Mouse (Mus musculus) MEL (cell line): ENCODE data around the gene Xkr7. TPM values are rescaled to one million over a fixed set of nuclear protein-coding genes. Genes with fewer than 3 reads are reported as not detected.

Source experiments
- DNase-seq: peaks from one replicate; pipeline ENCODE4 v3.0.0; 2011; ENCODE audit warnings: low read depth, low spot score
- H3K27ac ChIP-seq: 2 replicates; pipeline ENCODE4 v1.5.1; 2012; ENCODE audit warnings: low read depth, mild to moderate bottlenecking, control low read depth, low read length, moderate library complexity; ENCODE audit not compliant: control insufficient read depth
- H3K27me3 ChIP-seq, 2 experiments: fragments of 150-350 bp in 1 of 2; sonication (generic) in 1 of 2; 2 replicates each; pipeline ENCODE4 v1.6.1; 2012; ENCODE audit warnings: low read length in 2 of 2, mild to moderate bottlenecking in 2 of 2, improper control_type of control experiment in 1 of 2, moderate library complexity in 1 of 2; ENCODE audit not compliant: insufficient read depth in 2 of 2, control insufficient read depth in 1 of 2
- H3K36me3 ChIP-seq, 2 experiments: 2 replicates each; pipeline ENCODE4 v1.6.1; 2012 to 2014; ENCODE audit warnings: low read length in 2 of 2, improper control_type of control experiment in 1 of 2, inconsistent platforms in 1 of 2, mild to moderate bottlenecking in 1 of 2; ENCODE audit not compliant: insufficient read depth in 2 of 2, control insufficient read depth in 1 of 2
- H3K4me1 ChIP-seq, 2 experiments: fragments of 150-350 bp in 1 of 2; sonication (generic) in 1 of 2; 2 replicates each; pipeline ENCODE4 v1.6.1; 2012; ENCODE audit warnings: low read length in 2 of 2, improper control_type of control experiment in 1 of 2, mild to moderate bottlenecking in 1 of 2; ENCODE audit not compliant: insufficient read depth in 2 of 2, control insufficient read depth in 1 of 2
- H3K4me3 ChIP-seq, 2 experiments: fragments of 150-350 bp in 1 of 2; sonication (generic) in 1 of 2; 2 replicates each; pipeline ENCODE4 v1.5.1; 2012; ENCODE audit warnings: low read depth in 2 of 2, low read length in 2 of 2, mild to moderate bottlenecking in 2 of 2, moderate library complexity in 2 of 2, control low read depth in 1 of 2, improper control_type of control experiment in 1 of 2; ENCODE audit not compliant: control insufficient read depth in 1 of 2, insufficient read depth in 1 of 2
- H3K79me2 ChIP-seq: 2 replicates; pipeline ENCODE4 v1.6.1; 2012; ENCODE audit warnings: mild to moderate bottlenecking, low read length, moderate library complexity; ENCODE audit not compliant: control insufficient read depth, poor library complexity, insufficient read depth
- H3K9ac ChIP-seq: 2 replicates; pipeline ENCODE4 v1.6.1; 2012; ENCODE audit warnings: low read depth, mild to moderate bottlenecking, control low read depth, low read length, moderate library complexity; ENCODE audit not compliant: control insufficient read depth, poor library complexity, severe bottlenecking
- H3K9me3 ChIP-seq: fragments of 150-350 bp; sonication (generic); replicated peaks from 2 replicates; pipeline ENCODE4 v1.6.1; 2012; ENCODE audit warnings: mild to moderate bottlenecking, low read length, improper control_type of control experiment, moderate library complexity; ENCODE audit not compliant: insufficient read depth
- BHLHE40 ChIP-seq: IDR thresholded peaks from 2 replicates; pipeline ENCODE4 v1.6.1; 2012; ENCODE audit warnings: low read depth, mild to moderate bottlenecking, inconsistent platforms, low read length, improper control_type of control experiment, borderline replicate concordance
- CHD2 ChIP-seq: IDR thresholded peaks from 2 replicates; pipeline ENCODE4 v1.6.1; 2011; ENCODE audit warnings: low read length, improper control_type of control experiment
- E2F4 ChIP-seq: IDR thresholded peaks from 2 replicates; pipeline ENCODE4 v1.6.1; 2011; ENCODE audit warnings: low read depth, low read length, improper control_type of control experiment, borderline replicate concordance
- ELF1 ChIP-seq: IDR thresholded peaks from 2 replicates; pipeline ENCODE4 v1.6.1; 2014; ENCODE audit warnings: low read depth, mild to moderate bottlenecking, inconsistent platforms, low read length, improper control_type of control experiment, moderate library complexity
- EP300 ChIP-seq, 2 experiments: IDR thresholded peaks; 2 replicates each; pipeline ENCODE4 v1.6.1; 2011; ENCODE audit warnings: improper control_type of control experiment in 2 of 2, low read length in 2 of 2, low read depth in 1 of 2, mild to moderate bottlenecking in 1 of 2
- ETS1 ChIP-seq: IDR thresholded peaks from 2 replicates; pipeline ENCODE4 v1.6.1; 2012; ENCODE audit warnings: low read depth, mild to moderate bottlenecking, inconsistent platforms, low read length, improper control_type of control experiment, moderate library complexity
- GATA1 ChIP-seq: IDR thresholded peaks from 2 replicates; pipeline ENCODE4 v1.6.1; 2011; ENCODE audit warnings: low read depth, low read length, improper control_type of control experiment
- KAT2A ChIP-seq: conservative IDR thresholded peaks from 2 replicates; pipeline ENCODE4 v1.6.1; 2012; ENCODE audit warnings: low read depth, low read length, improper control_type of control experiment, inconsistent platforms
- MAFK ChIP-seq: IDR thresholded peaks from 2 replicates; pipeline ENCODE4 v1.6.1; 2011; ENCODE audit warnings: low read depth, mild to moderate bottlenecking, low read length, improper control_type of control experiment, borderline replicate concordance
- MAX ChIP-seq: IDR thresholded peaks from 2 replicates; pipeline ENCODE4 v1.6.1; 2011; ENCODE audit warnings: low read length, improper control_type of control experiment
- MAZ ChIP-seq: IDR thresholded peaks from 2 replicates; pipeline ENCODE4 v1.6.1; 2012; ENCODE audit warnings: low read depth, mild to moderate bottlenecking, inconsistent platforms, low read length, improper control_type of control experiment
- MXI1 ChIP-seq: IDR thresholded peaks from 2 replicates; pipeline ENCODE4 v1.6.1; 2011; ENCODE audit warnings: mild to moderate bottlenecking, low read depth, low read length, improper control_type of control experiment
- NRF1 ChIP-seq: IDR thresholded peaks from 2 replicates; pipeline ENCODE4 v1.6.1; 2014; ENCODE audit warnings: low read depth, mild to moderate bottlenecking, inconsistent platforms, low read length, improper control_type of control experiment, moderate library complexity; ENCODE audit not compliant: poor library complexity, insufficient read depth, severe bottlenecking
- POLR2A ChIP-seq, 2 experiments: IDR thresholded peaks; 2 replicates each; pipeline ENCODE4 v1.6.1; 2011 to 2012; ENCODE audit warnings: low read length in 2 of 2, mild to moderate bottlenecking in 2 of 2, control low read depth in 1 of 2, improper control_type of control experiment in 1 of 2, low read depth in 1 of 2, moderate library complexity in 1 of 2; ENCODE audit not compliant: control insufficient read depth in 1 of 2, insufficient read depth in 1 of 2, poor library complexity in 1 of 2
- POLR2AphosphoS2 ChIP-seq: IDR thresholded peaks from 2 replicates; pipeline ENCODE4 v1.6.1; 2011; ENCODE audit warnings: low read length, improper control_type of control experiment
- POLR2AphosphoS5 ChIP-seq: IDR thresholded peaks from 2 replicates; pipeline ENCODE4 v1.6.1; 2012; ENCODE audit warnings: low read depth, borderline replicate concordance, mild to moderate bottlenecking, inconsistent platforms, low read length, moderate library complexity, mixed read lengths
- RCOR1 ChIP-seq: IDR thresholded peaks from 2 replicates; pipeline ENCODE4 v1.6.1; 2012; ENCODE audit warnings: low read depth, mild to moderate bottlenecking, inconsistent platforms, low read length, improper control_type of control experiment
- SIN3A ChIP-seq: IDR thresholded peaks from 2 replicates; pipeline ENCODE4 v1.6.1; 2012; ENCODE audit warnings: low read length, improper control_type of control experiment, inconsistent platforms
- TAL1 ChIP-seq: IDR thresholded peaks from 2 replicates; pipeline ENCODE4 v1.6.1; 2012; ENCODE audit warnings: mild to moderate bottlenecking, inconsistent platforms, low read length, moderate library complexity, mixed read lengths
- TCF12 ChIP-seq: IDR thresholded peaks from 2 replicates; pipeline ENCODE4 v1.6.1; 2014; ENCODE audit warnings: low read depth, mild to moderate bottlenecking, inconsistent platforms, low read length, improper control_type of control experiment, moderate library complexity
- USF1 ChIP-seq: IDR thresholded peaks from 2 replicates; pipeline ENCODE4 v1.6.1; 2014; ENCODE audit warnings: low read depth, mild to moderate bottlenecking, inconsistent platforms, low read length, improper control_type of control experiment, moderate library complexity
- USF2 ChIP-seq, 2 experiments: IDR thresholded peaks; 2 replicates each; pipeline ENCODE4 v1.6.1; 2011 to 2012; ENCODE audit warnings: improper control_type of control experiment in 2 of 2, low read length in 2 of 2, borderline replicate concordance in 1 of 2, inconsistent platforms in 1 of 2, low read depth in 1 of 2, mild to moderate bottlenecking in 1 of 2; ENCODE audit not compliant: insufficient read depth in 1 of 2
- ZC3H11A ChIP-seq: IDR thresholded peaks from 2 replicates; pipeline ENCODE4 v1.6.1; 2012; ENCODE audit warnings: low read depth, mild to moderate bottlenecking, inconsistent platforms, low read length, improper control_type of control experiment
- ZKSCAN1 ChIP-seq: IDR thresholded peaks from 2 replicates; pipeline ENCODE4 v1.6.1; 2012; ENCODE audit warnings: low read depth, mild to moderate bottlenecking, inconsistent platforms, low read length, improper control_type of control experiment, moderate library complexity
- ZNF384 ChIP-seq: IDR thresholded peaks from 2 replicates; pipeline ENCODE4 v1.6.1; 2012; ENCODE audit warnings: low read depth, mild to moderate bottlenecking, inconsistent platforms, low read length, improper control_type of control experiment
- polyA plus RNA-seq, 2 experiments: library from polyadenylated mRNA; stranded (reverse) in 1 of 2; unstranded in 1 of 2; fragments of >175 nt in 1 of 2; fragments of >200 nt in 1 of 2; gene quantifications; 2 replicates each; pipeline versions ENCODE4 v1.2.1 to v1.2.4; 2012; ENCODE audit warnings: low replicate concordance in 2 of 2, low read depth in 1 of 2; ENCODE audit not compliant: insufficient read length in 2 of 2, insufficient read depth in 1 of 2, missing spikeins in 1 of 2
- total RNA-seq: library from RNA; depleted of rRNA; stranded (reverse); fragments of 300-350 nt; gene quantifications from 2 replicates; pipeline ENCODE4 v1.2.3, GENCODE M21; 2012

Xkr7 gene
- total and polyA plus RNA-seq, 3 experiments: not detected

DNA sequence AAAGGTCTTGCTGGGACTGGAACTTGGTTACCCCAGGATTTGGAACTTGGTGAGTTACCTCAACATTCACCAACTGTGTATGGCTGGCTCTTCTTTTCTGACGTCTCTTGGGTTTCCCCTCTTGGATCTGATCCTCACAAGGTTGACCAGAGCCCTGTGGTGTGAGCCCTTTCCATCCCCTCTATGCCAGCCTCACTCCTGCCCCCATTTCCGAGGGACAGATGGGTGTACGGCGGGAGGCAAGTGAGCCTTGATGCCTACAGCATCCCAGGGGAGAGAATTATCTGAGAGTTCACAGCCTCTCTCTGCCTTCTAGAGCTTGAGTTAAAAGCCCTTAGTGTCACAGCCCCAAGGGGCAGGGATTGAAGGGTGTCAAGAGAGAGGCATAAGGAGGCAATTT, 4.2 kb upstream of the Xkr7 start:
- no peak for DNase-seq
- Histone ChIP-seq H3K79me2 (no peaks in the 10 kb centered on the region), H3K36me3 (no peaks in the 10 kb centered on the region), H3K9me3 (no peaks in the 10 kb centered on the region), H3K9ac (no peak overlapping the region), H3K27ac (no peak overlapping the region), H3K4me3 (no peak overlapping the region), H3K27me3 (peaks cover 3 to 12% of the 10 kb centered on the region in 2 experiments), H3K4me1 (no peaks in the 10 kb centered on the region)
- TF ChIP-seq MAFK (no peak), CHD2 (no peak), EP300 (IDR thresholded peaks at IDR 0.05; ENCODE audit: low read depth in 1 of 2, low read length in 2 of 2) (no peak), USF1 (no peak), ELF1 (no peak), ZC3H11A (no peak), POLR2AphosphoS5 (no peak), RCOR1 (no peak), E2F4 (no peak)

DNA sequence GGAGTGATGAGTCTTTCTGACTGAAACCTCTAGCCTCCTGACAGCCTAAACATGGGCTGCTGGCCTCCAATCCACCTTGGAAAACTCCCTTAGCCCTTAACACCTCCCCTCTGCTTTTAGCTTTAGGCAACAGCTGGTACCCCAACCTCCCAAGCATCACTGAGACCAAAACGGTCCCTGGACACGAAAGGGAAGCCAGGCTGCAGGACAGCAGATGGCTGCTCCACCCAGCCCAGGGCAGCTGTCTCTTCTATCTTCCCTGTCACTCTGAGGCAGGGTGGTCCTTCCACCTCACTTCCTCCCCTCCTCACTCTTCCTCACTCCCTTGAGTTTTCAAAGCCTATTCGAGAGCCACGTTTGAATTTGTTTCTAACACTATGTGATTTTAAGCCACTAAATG, 1.2 kb upstream of the Xkr7 start:
- no peak for DNase-seq
- no peak overlapping the region for H3K9ac ChIP-seq
- no peak overlapping the region for H3K27ac ChIP-seq
- TF ChIP-seq CHD2 (no peak), POLR2AphosphoS2 (no peak), MAX (no peak), ZKSCAN1 (no peak), MAFK (no peak), RCOR1 (no peak), ETS1 (no peak)
- TF ChIP-seq, all 39 proteins: peak for 0
- Histone ChIP-seq H3K4me3 (no peak overlapping the region), H3K4me1 (no peaks in the 10 kb centered on the region), H3K79me2 (no peaks in the 10 kb centered on the region), H3K27me3 (peaks cover 0 to 12% of the 10 kb centered on the region in 2 experiments), H3K36me3 (no peaks in the 10 kb centered on the region), H3K9me3 (no peaks in the 10 kb centered on the region)

DNA sequence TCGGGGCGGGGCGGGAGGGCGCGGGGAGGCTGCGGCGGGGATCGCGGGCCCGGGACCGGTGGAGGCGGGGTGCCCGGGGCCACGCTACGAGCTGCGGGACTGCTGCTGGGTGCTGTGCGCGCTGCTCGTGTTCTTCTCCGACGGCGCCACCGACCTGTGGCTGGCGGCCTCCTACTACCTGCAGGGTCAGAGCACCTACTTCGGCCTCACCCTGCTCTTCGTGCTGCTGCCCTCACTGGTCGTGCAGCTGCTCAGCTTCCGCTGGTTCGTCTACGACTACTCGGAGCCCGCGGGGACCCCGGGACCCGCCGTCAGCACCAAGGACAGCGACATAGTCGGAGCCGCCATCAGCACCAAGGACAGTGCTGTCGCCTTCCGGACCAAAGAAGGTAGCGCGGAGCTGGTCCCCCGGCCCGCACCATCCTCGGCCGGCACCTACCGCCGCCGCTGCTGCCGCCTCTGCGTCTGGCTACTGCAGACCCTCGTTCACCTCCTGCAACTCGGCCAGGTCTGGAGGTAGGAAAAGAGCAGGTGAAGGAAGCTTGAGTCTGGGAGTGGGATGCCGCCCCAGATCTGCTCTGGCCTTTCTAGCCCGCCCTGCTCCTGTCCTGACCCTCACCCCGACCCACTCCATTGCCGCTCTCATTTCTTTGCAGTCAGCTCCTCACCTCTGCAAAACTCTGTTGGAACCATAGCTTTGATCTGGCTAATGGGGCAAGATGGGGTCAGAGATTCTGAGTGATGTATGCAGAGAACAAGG, 611 bp downstream of the Xkr7 start:
- H3K4me3 ChIP-seq: no peak overlapping the region
- H3K79me2 ChIP-seq: no peaks in the 10 kb centered on the region
- no peak overlapping the region for H3K27ac ChIP-seq
- peak; percentile 67 for DNase-seq
- H3K27me3 ChIP-seq: peaks cover 0 to 8% of the 10 kb centered on the region in 2 experiments; a peak in 3 of 4 replicates
- no peaks in the 10 kb centered on the region for H3K4me1 ChIP-seq
- H3K36me3 ChIP-seq: no peaks in the 10 kb centered on the region
- no peaks in the 10 kb centered on the region for H3K9me3 ChIP-seq
- no peak overlapping the region for H3K9ac ChIP-seq
- no peak for TF ChIP-seq ELF1
- no peak for TF ChIP-seq ZKSCAN1
- TF ChIP-seq TCF12: no peak
- TF ChIP-seq USF2 (IDR thresholded peaks at IDR 0.05; ENCODE audit: borderline replicate concordance in 1 of 2, insufficient read depth in 1 of 2, low read depth in 1 of 2, low read length in 2 of 2): no peak
- TF ChIP-seq MAZ: no peak
- TF ChIP-seq ETS1: no peak
- no peak for TF ChIP-seq KAT2A
- TF ChIP-seq ZNF384: no peak
- TF ChIP-seq NRF1: no peak
- no peak for TF ChIP-seq POLR2AphosphoS2
- peak; percentile 97 for TF ChIP-seq SIN3A
- no peak for TF ChIP-seq POLR2A (IDR thresholded peaks at IDR 0.05; ENCODE audit: control insufficient read depth in 1 of 2, insufficient read depth in 1 of 2, low read depth in 1 of 2, low read length in 2 of 2, poor library complexity in 1 of 2)
- no peak for TF ChIP-seq TAL1
- peak; percentile 63; the same call in 1 of the 2 replicates for TF ChIP-seq MXI1
- TF ChIP-seq GATA1: no peak
- TF ChIP-seq BHLHE40: no peak
